Comparison of ENCODE assay signal across 9 mouse cellular contexts in the genomic region with DNA sequence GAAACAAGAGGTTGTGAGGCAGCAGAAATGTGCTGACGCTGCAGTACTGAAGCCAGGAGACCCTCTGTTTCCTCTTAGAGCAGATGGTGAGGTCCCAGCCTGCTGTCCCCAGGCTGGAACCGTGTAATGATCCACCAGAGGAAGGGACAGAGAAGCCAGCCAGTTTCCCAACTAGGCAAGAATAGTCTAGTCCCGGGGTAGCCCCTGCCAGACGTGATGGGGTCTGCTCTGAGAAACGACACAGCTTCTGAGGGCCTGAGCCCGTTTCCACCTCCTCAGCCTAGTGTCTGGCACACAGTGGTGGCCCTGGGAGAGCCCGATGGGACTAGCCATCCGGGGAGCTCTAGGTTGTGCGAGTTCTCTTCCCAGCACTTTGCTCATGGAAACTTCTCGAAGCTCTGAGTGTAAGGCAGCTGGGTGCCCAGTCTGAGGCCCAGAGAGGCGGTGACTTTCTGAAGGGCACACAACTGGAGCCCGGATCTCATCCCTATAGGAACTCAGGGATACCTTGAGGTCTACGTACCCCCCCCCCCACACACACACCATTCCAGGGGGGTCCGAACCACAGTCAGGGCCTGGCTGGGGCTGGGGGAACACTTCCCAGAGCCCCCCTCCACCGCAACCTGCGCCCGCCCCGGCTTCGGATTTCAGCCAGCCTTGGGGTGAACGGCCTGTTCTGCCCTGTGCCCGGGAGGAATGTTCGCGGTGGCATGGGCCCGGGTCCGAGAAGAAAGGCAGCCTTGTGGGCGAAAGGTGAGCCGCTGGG. TPM values are rescaled to one million over a fixed set of nuclear protein-coding genes. Genes with fewer than 3 reads are reported as not detected.
A peak's percentile ranks its signal among the peaks of the same experiment; 100 is the strongest.
DNase-seq lines count a peak whose midpoint lies in the region; ATAC-seq lines count a peak whose summit lies in the region.
"Had no signal": no experiment of that assay in that cellular context is flagged by ENCODE, and none has a peak within 500 bp of the region (broad histone marks: within the 10 kb centered on the region; RNA-seq: fewer than 3 reads in every experiment).

No protein-coding gene starts in this region.

- DNase-seq in heart, adult 8-10 months (ENCODE audit: low spot score): no peak
- DNase-seq in intestine, embryonic 14.5 days (ENCODE audit: low spot score): no peak
- no peak for DNase-seq in urinary bladder, postnatal 10 days (ENCODE audit: low spot score)
- DNase-seq in testis, postnatal 14 days (ENCODE audit: low spot score): no peak
- DNase-seq in spleen, postnatal 36 days (ENCODE audit: low spot score in 2 of 2): no peak

- H3K4me2 ChIP-seq in heart, embryonic 12.5 days: peak overlapping the region; percentile 62
- peak overlapping the region; percentile 45 for H3K4me2 ChIP-seq in embryonic facial prominence, embryonic 12.5 days (replicated peaks)
- H3K4me2 ChIP-seq in intestine, embryonic 14.5 days (ENCODE audit: low read length): peak overlapping the region; percentile 47
- H3K4me2 ChIP-seq in midbrain, embryonic 16.5 days (ENCODE audit: low read length): peak overlapping the region; percentile 44

- no peaks in the 10 kb centered on the region for H3K27me3 ChIP-seq in heart, embryonic 12.5 days (replicated peaks)
- no peaks in the 10 kb centered on the region for H3K27me3 ChIP-seq in embryonic facial prominence, embryonic 12.5 days
- no peaks in the 10 kb centered on the region for H3K27me3 ChIP-seq in intestine, embryonic 14.5 days (replicated peaks; ENCODE audit: control insufficient read depth, insufficient read depth, low read length)
- H3K27me3 ChIP-seq in midbrain, embryonic 16.5 days (ENCODE audit: control insufficient read depth, insufficient read depth, low read depth, low read length): 0 out of 2 replicates have a peak, but pooled peaks cover 4% of the 10 kb centered on the region

- 24% methylated on average over 27 of the region's 27 CpGs for WGBS in heart, embryonic 12.5 days
- WGBS in embryonic facial prominence, embryonic 12.5 days: 9% methylated on average over 27 of the region's 27 CpGs
- 22% methylated on average over 27 of the region's 27 CpGs for WGBS in intestine, embryonic 14.5 days
- 49% methylated on average over 27 of the region's 27 CpGs for WGBS in midbrain, embryonic 16.5 days

- H3K36me3 ChIP-seq in heart, embryonic 12.5 days: no peaks in the 10 kb centered on the region
- no peaks in the 10 kb centered on the region for H3K36me3 ChIP-seq in embryonic facial prominence, embryonic 12.5 days
- no peaks in the 10 kb centered on the region for H3K36me3 ChIP-seq in intestine, embryonic 14.5 days (ENCODE audit: control insufficient read depth, insufficient read depth, low read length)
- H3K36me3 ChIP-seq in midbrain, embryonic 16.5 days (ENCODE audit: control insufficient read depth, insufficient read depth, low read length): no peaks in the 10 kb centered on the region

- peak overlapping the region; percentile 18 for H3K4me3 ChIP-seq in heart, embryonic 12.5 days
- peak overlapping the region; percentile 9; the same call in 1 of the 2 replicates for H3K4me3 ChIP-seq in embryonic facial prominence, embryonic 12.5 days
- H3K4me3 ChIP-seq in intestine, embryonic 14.5 days (ENCODE audit: low read depth, low read length): peak overlapping the region; percentile 8; the same call in 1 of the 2 replicates
- H3K4me3 ChIP-seq in midbrain, embryonic 16.5 days (ENCODE audit: low read depth, low read length): peak overlapping the region; percentile 16
- H3K4me3 ChIP-seq: megakaryocyte, embryonic 14.5 days had no signal

- ATAC-seq in heart, embryonic 12.5 days (ENCODE audit: insufficient number of reproducible peaks, low FRiP score): peak; percentile 3; the same call in 1 of the 2 replicates
- peak; percentile 79 for ATAC-seq in embryonic facial prominence, embryonic 12.5 days (ENCODE audit: insufficient number of reproducible peaks, insufficient read depth, low FRiP score, low TSS enrichment)
- ATAC-seq in intestine, embryonic 14.5 days (replicated peaks; ENCODE audit: low FRiP score, low TSS enrichment, low read depth): no peak
- peak; percentile 32; the same call in 1 of the 2 replicates for ATAC-seq in midbrain, embryonic 16.5 days

- H3K9me3 ChIP-seq in heart, embryonic 12.5 days (replicated peaks): no peaks in the 10 kb centered on the region
- H3K9me3 ChIP-seq in embryonic facial prominence, embryonic 12.5 days: no peaks in the 10 kb centered on the region
- no peaks in the 10 kb centered on the region for H3K9me3 ChIP-seq in intestine, embryonic 14.5 days (ENCODE audit: control insufficient read depth, low read length)
- no peaks in the 10 kb centered on the region for H3K9me3 ChIP-seq in midbrain, embryonic 16.5 days (replicated peaks; ENCODE audit: control insufficient read depth, low read length, poor library complexity, severe bottlenecking)
- H3K9me3 ChIP-seq: megakaryocyte, embryonic 14.5 days had no signal

- peaks cover 53% of the 10 kb centered on the region for H3K4me1 ChIP-seq in heart, embryonic 12.5 days (replicated peaks)
- peaks cover 61% of the 10 kb centered on the region for H3K4me1 ChIP-seq in embryonic facial prominence, embryonic 12.5 days
- H3K4me1 ChIP-seq in intestine, embryonic 14.5 days (replicated peaks; ENCODE audit: control insufficient read depth, insufficient read depth, low read length): peaks cover 58% of the 10 kb centered on the region
- peaks cover 5% of the 10 kb centered on the region; the same call in 1 of the 2 replicates for H3K4me1 ChIP-seq in midbrain, embryonic 16.5 days (ENCODE audit: control insufficient read depth, insufficient read depth, low read length)

- H3K27ac ChIP-seq in heart, embryonic 12.5 days (ENCODE audit: poor library complexity, severe bottlenecking): peak overlapping the region; percentile 34
- H3K27ac ChIP-seq in embryonic facial prominence, embryonic 12.5 days: peak overlapping the region; percentile 96
- peak overlapping the region; percentile 79 for H3K27ac ChIP-seq in intestine, embryonic 14.5 days (ENCODE audit: low read depth)
- H3K27ac ChIP-seq in midbrain, embryonic 16.5 days (ENCODE audit: low read length): no peak overlapping the region

- peak overlapping the region; percentile 67 for H3K9ac ChIP-seq in heart, embryonic 12.5 days
- peak overlapping the region; percentile 12; the same call in 1 of the 2 replicates for H3K9ac ChIP-seq in embryonic facial prominence, embryonic 12.5 days
- peak overlapping the region; percentile 34 for H3K9ac ChIP-seq in intestine, embryonic 14.5 days (ENCODE audit: low read length)
- H3K9ac ChIP-seq in midbrain, embryonic 16.5 days (ENCODE audit: low read depth, low read length): peak overlapping the region; percentile 54; the same call in 1 of the 2 replicates

RNA-seq across cellular contexts. Expression of a gene that starts 35.0 kb away (rescaled TPM):
- polyA plus RNA-seq in heart, embryonic 12.5 days (2016; fragmentation: Nextera tagmentation; extraction: Ambion mirVana): 216 and 235 TPM in 2 replicates
- total RNA-seq in heart, adult 8-10 months (2022): 100 to 1,000 TPM; 120 to 152 (median 139) TPM
- polyA plus RNA-seq in embryonic facial prominence, embryonic 12.5 days (2016; fragmentation: Nextera tagmentation; extraction: Ambion mirVana): 256 and 272 TPM in 2 replicates
- polyA plus RNA-seq in intestine, embryonic 14.5 days (2014; fragmentation: Nextera tagmentation; extraction: Ambion mirVana): 254 and 279 TPM in 2 replicates
- polyA plus RNA-seq in midbrain, embryonic 16.5 days (2015; fragmentation: Nextera tagmentation; extraction: Ambion mirVana): 321 and 344 TPM in 2 replicates

RNA-seq across cellular contexts. Expression of a gene that starts 58.9 kb away (rescaled TPM):
- 18.8 and 21.4 TPM in 2 replicates for polyA plus RNA-seq in heart, embryonic 12.5 days (2016; fragmentation: Nextera tagmentation; extraction: Ambion mirVana)
- 1 to 10 TPM; 1.2 to 2.2 (median 1.4) TPM for total RNA-seq in heart, adult 8-10 months (2022)
- 76.3 and 83.4 TPM in 2 replicates for polyA plus RNA-seq in embryonic facial prominence, embryonic 12.5 days (2016; fragmentation: Nextera tagmentation; extraction: Ambion mirVana)
- polyA plus RNA-seq in intestine, embryonic 14.5 days (2014; fragmentation: Nextera tagmentation; extraction: Ambion mirVana): 17.4 and 19.2 TPM in 2 replicates
- 3.9 and 4.7 TPM in 2 replicates for polyA plus RNA-seq in midbrain, embryonic 16.5 days (2015; fragmentation: Nextera tagmentation; extraction: Ambion mirVana)

Comparison
In these comparisons a context has a peak if more than half of its experiments do, and no peak if none do; other contexts are left out.
1. H3K9ac ChIP-seq: peak in every context shown above with its lines; median percentile 67 in heart, embryonic 12.5 days; 54 in midbrain, embryonic 16.5 days; 34 in intestine, embryonic 14.5 days; 12 in embryonic facial prominence, embryonic 12.5 days.